Mouse (Mus musculus): Measurements from ENCODE around the gene Osbpl2.

Osbpl2 gene

GRCm38 (mm10) chr2:180118661-180119438 lies at the start of gene Osbpl2:
Gene Osbpl2 (plus strand): TSS chr2:180119306.
- peak; percentile 97 for DNase-seq (ENCODE audit: low read depth, low spot score)

GRCm38 (mm10) chr2:180069770-180070480 lies 49.2 kb upstream of the Osbpl2 start:
- no peak for DNase-seq (ENCODE audit: low read depth, low spot score)

GRCm38 (mm10) chr2:180070481-180071453 lies 48.3 kb upstream of the Osbpl2 start, which contains the start of gene Mtg2:
Gene Mtg2 (plus strand): TSS chr2:180070588.
- peak; percentile 95 for DNase-seq (ENCODE audit: low read depth, low spot score)

GRCm38 (mm10) chr2:180071671-180072070 lies 47.4 kb upstream of the Osbpl2 start:
- no peak for DNase-seq (ENCODE audit: low read depth, low spot score)

- no peak for DNase-seq (ENCODE audit: low read depth, low spot score)
These were observed 46.2 kb upstream of the Osbpl2 start for GRCm38 (mm10) chr2:180072886-180073285.

GRCm38 (mm10) chr2:180077622-180078021 lies 41.5 kb upstream of the Osbpl2 start:
- no peak for DNase-seq (ENCODE audit: low read depth, low spot score)

- no peak for DNase-seq (ENCODE audit: low read depth, low spot score)
These were observed 38.4 kb upstream of the Osbpl2 start for GRCm38 (mm10) chr2:180080680-180081079.

GRCm38 (mm10) chr2:180083063-180083462 lies 36.0 kb upstream of the Osbpl2 start:
- no peak for DNase-seq (ENCODE audit: low read depth, low spot score)

GRCm38 (mm10) chr2:180084565-180084964 lies 34.5 kb upstream of the Osbpl2 start:
- DNase-seq (ENCODE audit: low read depth, low spot score), result no peak

GRCm38 (mm10) chr2:180085926-180086636 lies 33.0 kb upstream of the Osbpl2 start:
- no peak for DNase-seq (ENCODE audit: low read depth, low spot score)

- DNase-seq (ENCODE audit: low read depth, low spot score), result no peak
These were observed 32.5 kb upstream of the Osbpl2 start for GRCm38 (mm10) chr2:180086637-180087027.

- no peak for DNase-seq (ENCODE audit: low read depth, low spot score)
These were observed 31.6 kb upstream of the Osbpl2 start for GRCm38 (mm10) chr2:180087472-180087871.

GRCm38 (mm10) chr2:180090285-180090684 lies 28.8 kb upstream of the Osbpl2 start:
- DNase-seq (ENCODE audit: low read depth, low spot score), result no peak

GRCm38 (mm10) chr2:180095711-180096110 lies 23.4 kb upstream of the Osbpl2 start:
- DNase-seq (ENCODE audit: low read depth, low spot score), result no peak

- no peak for DNase-seq (ENCODE audit: low read depth, low spot score)
These were observed 21.5 kb upstream of the Osbpl2 start for GRCm38 (mm10) chr2:180097585-180097984.

- no peak for DNase-seq (ENCODE audit: low read depth, low spot score)
These were observed 20.9 kb upstream of the Osbpl2 start for GRCm38 (mm10) chr2:180098167-180098566.

GRCm38 (mm10) chr2:180099529-180099928 lies 19.6 kb upstream of the Osbpl2 start:
- peak; percentile 51 for DNase-seq (ENCODE audit: low read depth, low spot score)

- DNase-seq (ENCODE audit: low read depth, low spot score), result no peak
These were observed 15.7 kb upstream of the Osbpl2 start for GRCm38 (mm10) chr2:180103151-180103977.

GRCm38 (mm10) chr2:180103978-180104658 lies 15.0 kb upstream of the Osbpl2 start, which contains the start of gene Hrh3:
Gene Hrh3 (minus strand): TSS chr2:180104488.
- peak; percentile 67 for DNase-seq (ENCODE audit: low read depth, low spot score)

Data from CD4-positive, CD25-positive, alpha-beta regulatory T cell, adult 2 months (primary cell).